Mouse (Mus musculus) ovary, postnatal 14 days (tissue): ENCODE measurements around the gene Nanos2.

Source experiments
- DNase-seq: peaks from one replicate; pipeline ENCODE4 v3.0.0; 2022; ENCODE audit warnings: low spot score

Nanos2 gene

DNA sequence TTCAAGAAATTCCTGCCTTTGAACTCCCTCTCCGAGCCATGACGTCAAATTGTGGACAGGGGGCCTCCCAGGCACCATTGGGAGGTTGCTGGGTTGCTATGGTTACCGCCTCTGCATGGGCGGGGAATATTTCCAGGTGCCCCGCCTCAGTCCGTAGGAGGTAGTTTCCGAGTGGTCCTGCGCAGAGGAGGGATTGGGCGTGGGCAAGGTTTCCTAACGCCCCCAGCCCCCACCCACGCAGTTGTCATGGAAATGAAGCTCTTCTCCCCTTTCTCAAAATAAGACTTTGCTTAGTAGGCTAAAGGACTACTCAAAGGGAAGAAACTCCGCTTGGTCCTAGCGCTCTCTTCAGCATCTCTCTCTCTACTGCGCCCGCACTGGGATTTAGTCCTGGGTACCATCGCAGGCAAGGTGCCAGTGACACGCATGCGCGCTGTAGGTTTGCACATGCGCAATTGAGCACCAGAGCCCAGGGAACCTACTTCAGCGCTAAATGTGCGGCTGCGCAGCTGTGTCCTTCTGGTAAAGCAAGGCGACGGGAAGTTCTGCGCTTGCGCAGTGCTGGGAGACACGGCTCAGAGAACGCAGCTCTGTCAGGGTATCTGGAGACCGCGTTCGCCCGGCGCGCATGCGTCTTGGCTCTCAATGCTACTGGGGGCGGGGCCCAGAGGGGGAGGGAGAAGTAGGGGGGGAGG, 3.5 kb downstream of the Nanos2 start, which contains the start of gene Mypop:
Mypop (plus strand) TSS at position 645 of the 695 bp plus-strand sequence.
- DNase-seq, result peak; percentile 97

- DNase-seq, result no peak
Measured at GRCm38 (mm10) chr7:18991660-18992293, 4.6 kb downstream of the Nanos2 start.

GRCm38 (mm10) chr7:18992294-18992675, 5.1 kb downstream of the Nanos2 start:
- no peak for DNase-seq

DNA sequence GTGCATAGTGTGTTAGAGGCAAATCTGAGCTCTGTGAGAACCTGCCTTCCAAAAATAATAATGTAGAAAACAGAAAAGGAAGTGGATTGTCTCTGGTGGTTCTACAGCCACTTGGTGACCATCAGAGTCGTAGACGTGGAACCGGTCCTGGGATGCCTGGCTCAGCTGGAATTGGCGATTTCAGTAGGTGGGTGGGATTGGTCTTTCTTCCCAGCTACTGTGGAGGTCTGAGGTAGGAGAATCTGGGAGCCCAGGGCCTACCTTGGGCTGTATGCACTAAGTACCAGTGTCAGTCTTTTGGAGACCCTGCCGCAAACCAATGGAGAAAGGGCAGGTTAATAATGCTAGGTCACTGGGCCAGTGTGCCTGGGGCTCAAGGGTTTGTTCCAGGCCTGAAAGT, 5.8 kb downstream of the Nanos2 start:
- DNase-seq, result no peak

DNA sequence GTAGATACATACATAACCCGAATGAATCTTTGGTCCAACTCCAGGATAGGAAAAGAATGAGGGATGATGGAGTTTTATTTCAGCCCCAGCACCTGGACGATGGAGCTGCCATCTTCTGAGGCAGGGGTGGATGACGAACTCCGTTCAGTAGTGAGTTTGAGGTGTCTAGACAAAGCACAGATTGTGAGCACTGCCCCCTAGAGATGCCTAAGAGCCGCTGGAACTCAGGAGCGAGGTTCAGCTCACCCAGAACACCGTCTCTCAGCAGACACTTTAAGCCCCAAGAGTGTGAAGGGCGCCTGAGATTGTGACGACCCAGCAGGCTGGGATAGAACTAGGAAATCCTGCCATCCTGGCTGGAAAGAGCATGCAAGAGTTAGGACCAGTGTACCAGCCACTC, 11.6 kb downstream of the Nanos2 start:
- DNase-seq, result no peak

DNA sequence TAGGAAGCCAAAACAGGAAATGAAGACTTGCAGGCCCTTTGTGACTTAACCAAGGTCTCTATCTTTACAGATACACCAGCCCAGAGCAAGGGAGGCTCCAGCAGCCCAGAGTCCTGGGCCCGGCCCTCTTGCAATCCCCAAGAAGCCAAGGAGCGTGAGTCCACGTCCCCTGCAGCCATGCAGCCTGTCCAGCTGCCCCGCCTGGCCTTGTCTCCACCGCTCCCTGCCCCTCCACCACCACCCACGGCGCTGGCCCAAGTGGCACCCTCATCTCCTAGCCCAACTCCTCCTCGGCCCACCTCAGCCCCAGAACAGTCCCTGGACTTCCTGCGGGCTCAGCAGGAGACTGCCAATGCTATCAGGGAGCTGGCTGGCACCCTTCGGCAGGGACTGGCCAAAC, 13.2 kb downstream of the Nanos2 start:
- DNase-seq, result no peak

GRCm38 (mm10) chr7:19001066-19001806, 14.0 kb downstream of the Nanos2 start:
- no peak for DNase-seq

DNA sequence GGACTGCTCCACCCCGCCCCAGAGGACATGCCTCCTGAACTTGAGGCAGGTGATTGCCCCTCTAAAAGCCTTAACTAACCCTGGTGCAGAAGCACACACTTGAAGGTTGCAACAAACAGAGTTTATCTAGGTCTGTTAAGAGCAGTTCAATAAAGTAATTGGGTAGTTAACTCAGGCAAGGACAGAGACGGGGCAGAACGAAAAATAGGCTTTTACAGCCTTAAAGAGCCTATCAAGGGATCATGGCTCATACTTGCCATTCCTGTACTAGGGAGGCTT, 14.5 kb downstream of the Nanos2 start:
- no peak for DNase-seq

GRCm38 (mm10) chr7:19002115-19002514, 14.9 kb downstream of the Nanos2 start:
- no peak for DNase-seq

DNA sequence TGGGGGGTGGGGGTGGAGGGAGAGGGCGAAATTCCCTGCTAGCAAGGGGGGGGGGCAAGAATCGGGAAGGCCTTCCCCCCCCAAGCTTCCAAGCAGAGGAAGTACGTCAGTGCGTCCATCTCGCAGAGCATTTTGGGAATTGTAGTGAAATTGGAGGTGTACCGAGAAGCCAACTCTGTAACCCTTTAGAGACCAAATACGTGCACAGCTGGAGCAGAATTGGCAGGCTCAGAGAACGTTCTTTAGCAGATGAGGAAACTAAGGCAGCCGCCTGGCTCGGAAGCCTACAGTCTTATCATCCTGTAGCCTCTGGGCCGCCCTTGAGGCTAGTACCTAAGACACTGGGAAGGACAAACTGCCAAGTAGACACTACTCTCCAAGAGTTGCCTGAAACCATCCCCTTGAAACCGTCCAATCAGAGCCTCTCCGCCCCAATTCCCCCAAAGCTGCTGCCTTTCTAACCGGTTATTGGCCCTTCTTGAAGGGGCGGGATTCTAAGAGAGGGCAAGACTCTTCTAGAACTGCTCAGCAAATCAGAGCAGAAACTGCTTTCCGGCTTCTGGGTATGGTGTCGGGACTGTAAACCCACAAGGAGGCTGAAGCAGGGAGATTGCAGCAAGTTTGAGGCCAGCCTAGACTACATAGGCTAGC, 15.8 kb downstream of the Nanos2 start:
- DNase-seq, result no peak

DNA sequence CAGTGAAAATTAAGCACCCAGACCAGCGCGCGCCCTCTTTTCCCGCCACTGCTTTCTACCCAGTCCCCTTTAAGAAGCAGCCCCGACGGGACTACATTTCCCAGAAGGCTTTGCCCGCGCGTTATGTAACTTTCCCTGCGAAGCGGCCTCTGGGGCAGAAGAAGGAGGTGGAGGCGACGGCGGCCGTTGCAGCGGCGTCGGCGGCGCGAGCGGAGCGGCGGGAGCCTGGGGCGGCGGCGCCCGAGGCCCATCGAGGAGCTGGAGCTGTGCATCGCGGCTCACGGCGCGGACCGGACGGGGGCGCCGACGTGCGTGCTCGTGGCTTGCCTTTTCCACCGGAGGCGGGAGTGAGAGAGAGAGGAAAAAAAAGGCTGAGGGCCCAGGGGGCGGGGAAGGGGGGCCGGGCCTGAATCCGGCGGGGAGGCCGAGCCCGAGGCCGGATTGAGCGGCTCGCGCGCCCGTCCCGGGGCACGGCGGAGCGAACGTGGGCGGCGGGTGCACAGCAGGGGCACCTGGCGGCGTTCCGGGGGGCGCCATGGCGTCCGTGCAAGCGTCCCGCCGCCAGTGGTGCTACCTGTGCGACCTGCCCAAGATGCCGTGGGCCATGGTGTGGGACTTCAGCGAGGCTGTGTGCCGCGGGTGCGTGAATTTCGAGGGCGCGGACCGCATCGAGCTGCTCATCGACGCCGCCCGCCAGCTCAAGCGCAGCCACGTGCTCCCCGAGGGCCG, 16.9 kb downstream of the Nanos2 start, which contains the start of gene Irf2bp1:
Irf2bp1 (plus strand) TSS at position 143 of the 729 bp plus-strand sequence.
- DNase-seq, result peak; percentile 85

DNA sequence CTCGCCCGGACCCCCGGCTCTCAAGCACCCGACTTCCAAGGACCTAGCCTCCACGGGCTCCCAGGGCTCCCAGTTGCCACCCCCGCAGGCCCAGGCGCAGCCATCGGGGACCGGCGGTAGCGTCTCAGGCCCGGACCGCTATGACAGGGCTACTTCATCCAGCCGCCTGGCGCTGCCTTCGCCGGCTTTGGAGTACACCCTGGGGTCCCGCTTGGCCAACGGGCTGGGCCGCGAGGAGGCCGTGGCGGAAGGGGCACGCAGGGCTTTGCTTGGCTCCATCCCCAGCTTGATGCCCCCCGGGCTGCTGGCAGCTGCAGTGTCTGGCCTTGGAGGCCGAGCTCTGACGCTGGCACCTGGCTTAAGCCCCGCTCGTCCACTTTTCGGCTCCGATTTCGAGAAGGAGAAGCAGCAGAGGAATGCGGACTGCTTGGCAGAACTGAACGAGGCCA, 17.5 kb downstream of the Nanos2 start:
- no peak for DNase-seq

DNA sequence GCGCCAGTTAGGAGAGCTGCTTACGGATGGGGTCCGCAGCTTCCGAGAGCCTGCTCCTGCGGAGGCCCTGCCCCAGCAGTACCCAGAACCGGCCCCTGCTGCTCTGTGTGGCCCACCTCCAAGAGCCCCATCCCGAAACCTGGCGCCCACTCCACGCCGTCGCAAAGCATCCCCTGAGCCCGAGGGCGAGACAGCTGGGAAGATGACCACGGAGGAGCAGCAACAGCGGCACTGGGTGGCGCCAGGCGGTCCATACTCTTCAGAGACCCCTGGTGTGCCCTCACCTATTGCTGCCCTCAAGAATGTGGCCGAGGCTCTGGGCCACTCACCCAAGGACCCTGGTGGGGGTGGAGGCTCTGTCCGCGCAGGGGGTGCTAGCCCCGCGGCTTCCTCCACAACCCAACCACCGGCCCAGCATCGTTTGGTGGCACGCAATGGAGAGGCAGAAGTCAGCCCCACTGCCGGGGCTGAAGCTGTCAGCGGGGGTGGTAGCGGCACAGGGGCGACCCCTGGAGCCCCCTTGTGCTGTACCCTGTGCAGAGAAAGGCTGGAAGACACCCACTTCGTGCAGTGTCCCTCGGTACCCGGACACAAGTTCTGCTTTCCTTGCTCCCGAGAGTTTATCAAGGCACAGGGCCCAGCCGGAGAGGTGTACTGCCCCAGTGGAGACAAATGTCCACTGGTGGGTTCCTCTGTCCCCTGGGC, 18.4 kb downstream of the Nanos2 start:
- DNase-seq, result no peak

- peak; percentile 87 for DNase-seq
Measured at GRCm38 (mm10) chr7:19006476-19006875, 19.3 kb downstream of the Nanos2 start.

- no peak for DNase-seq
Measured at GRCm38 (mm10) chr7:19007026-19007977, 20.1 kb downstream of the Nanos2 start.

GRCm38 (mm10) chr7:19010581-19010980, 23.4 kb downstream of the Nanos2 start:
- no peak for DNase-seq

DNA sequence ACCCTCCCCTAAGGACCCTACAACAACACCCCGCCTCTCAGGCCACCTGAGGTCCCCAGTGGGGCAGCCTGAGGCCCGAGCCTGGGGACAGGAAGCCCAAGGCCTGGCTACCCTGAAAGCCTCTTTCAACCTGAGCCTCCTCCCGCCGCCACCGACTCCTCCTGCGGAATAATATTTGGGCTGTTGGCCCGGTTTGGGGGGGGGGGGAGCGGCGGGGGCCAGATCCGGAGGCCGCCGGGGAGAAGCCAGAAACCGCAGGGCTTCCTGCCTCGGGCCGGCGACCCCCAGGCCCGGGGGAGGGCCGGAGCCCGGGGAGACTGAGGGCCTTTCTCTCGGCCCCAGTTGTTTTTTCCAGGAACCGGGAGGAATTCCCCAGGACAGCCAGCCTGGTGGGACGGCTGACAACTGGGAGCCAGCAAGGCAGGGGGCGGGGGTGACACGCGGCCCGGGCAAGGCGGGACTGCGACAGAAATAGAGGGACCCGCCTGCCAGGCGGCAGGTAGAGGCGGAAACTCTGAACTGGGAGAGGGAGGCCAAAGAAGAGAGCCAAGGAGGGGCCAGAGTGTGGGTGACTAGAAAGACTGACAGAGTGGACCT, 24.9 kb downstream of the Nanos2 start:
- DNase-seq, result no peak

DNA sequence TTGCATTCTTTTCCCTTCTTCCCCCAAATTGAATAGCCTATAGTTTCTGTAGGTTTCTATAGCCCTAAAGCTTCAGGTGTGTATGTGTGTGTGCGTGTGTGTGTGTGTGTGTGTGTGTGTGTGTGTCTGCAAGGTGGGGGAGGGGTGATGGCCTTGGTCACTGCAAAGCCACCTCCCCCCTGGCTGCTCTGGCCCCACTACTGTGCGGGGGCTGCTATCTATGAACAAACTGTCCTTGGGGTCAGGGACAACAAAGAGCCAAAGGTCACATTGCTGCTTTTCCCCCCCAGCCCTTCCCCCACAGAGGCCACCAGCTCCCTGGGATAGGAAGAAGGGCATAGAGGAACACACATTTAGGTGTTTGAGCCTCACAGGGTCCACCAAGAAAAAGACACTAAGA, 25.7 kb downstream of the Nanos2 start:
- DNase-seq, result no peak

DNA sequence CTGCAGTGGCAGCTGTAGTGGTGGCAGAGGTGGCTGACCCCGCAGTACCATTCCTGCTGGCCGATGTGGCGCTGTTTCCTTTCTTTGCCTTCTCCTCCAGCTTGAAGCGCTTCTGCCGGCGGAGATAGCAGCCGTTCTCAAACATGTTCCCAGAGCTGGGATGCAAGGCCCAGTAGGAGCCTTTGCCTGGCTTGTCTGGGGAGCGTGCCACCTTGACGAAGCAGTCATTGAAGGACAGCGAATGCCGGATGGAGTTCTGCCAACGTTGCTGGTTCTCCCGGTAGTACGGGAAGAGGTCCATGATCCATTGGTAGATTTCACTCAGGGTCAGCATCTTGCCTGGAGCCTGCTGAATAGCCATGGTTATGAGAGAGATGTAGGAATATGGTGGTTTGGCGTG, 27.3 kb downstream of the Nanos2 start:
- DNase-seq, result no peak

- DNase-seq, result no peak
Measured at GRCm38 (mm10) chr7:19016042-19016441, 28.8 kb downstream of the Nanos2 start.
